Mouse (Mus musculus): ENCODE measurements around the gene Ranbp1.
"Not testable (repeated sequence)": the region's sequence is repeated elsewhere in the genome, so short reads cannot be mapped to it uniquely, and the experiment has no call there.

Ranbp1 gene

DNA sequence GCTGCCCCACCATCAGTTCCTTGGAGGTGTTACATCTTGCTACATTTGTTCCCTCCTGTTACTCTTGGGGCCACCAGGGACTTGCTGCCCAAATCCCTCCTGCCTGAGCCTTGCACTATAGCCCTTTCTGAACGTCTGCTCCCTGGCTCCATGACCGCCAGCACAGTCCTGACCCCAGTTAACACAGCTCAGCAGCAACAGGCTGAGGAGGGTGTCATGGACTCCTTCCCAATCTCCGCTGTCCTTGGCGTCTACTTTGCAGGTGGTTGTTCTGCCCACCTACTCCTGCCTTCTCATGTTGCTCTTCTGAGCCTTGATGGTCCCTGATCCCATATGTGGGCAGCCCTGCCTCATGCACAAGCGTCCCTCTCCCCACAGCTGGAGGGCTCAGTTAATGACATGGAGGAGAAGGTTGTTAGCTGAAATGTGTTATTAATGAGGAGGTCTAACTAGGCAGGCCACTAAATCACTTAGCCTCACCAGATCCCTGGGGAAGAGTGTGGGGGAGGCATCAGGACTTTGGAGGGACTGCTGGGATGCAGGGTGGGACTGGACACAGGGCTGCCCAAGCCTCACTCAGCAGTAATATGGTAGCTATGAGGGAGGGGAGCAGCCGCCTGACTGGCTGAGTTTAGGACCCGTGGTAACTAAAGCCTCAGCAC is 45.0 kb downstream of the Ranbp1 start:
- no peak for DNase-seq (ENCODE audit: low spot score in 2 of 2)

DNA sequence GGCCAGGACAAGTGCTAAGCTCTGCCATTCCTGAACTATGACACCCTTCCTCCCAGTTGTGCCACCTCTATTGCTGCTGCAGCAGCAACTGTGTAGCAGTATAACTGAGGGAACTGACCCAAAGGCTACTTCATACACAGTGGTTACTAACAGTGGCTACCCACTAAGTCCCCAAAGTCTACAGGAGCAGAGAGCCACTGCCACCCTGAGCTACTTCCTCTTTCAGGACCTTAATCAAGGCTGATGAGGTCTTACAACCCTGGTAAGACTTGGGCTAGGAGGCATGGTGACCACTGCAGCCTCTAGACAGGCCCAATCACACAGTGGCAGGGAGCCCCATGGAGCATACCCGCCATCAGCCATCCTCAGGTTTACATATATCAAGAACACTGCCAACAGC is 46.5 kb downstream of the Ranbp1 start:
- no peak for DNase-seq (ENCODE audit: low spot score in 2 of 2)

DNA sequence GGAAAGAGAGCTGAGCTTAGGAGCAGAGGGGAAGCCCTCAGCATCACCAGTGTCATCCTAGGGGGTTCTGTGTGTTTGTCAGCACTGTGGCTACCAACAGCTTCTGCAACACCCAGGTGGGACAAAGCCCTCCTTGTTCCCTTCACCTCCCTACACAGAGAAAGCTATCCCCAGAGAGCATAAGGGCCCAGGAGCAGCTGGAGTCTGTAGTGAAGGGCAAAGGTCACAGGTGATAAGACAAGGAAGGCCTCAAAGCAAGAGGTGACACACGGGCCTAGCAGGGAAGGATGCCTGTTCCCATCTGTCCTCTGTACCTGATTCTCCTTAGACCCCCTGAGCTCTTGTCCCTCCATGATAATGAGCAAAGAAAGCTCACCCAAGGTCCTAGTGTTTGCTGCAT is 46.9 kb downstream of the Ranbp1 start:
- no peak for DNase-seq (ENCODE audit: low spot score in 2 of 2)

DNA sequence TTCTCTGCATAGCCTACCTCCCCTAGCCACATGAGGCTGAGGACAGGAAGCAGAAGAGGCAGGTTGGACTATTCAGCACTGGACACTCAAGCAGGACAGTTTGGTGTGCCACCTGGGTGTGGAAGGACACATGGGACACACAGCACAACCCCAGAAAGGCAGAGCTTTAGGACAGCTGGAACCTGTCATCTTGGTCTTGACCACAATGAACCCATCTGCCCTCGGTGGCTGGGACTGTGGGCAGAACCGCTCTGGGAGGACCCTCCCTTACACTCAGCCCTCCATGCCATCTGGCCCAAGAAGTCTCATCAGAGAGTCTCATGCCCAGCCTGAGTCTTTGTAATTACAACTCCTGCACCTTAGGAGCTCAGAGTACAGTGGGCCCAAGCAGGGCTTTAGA is 48.5 kb downstream of the Ranbp1 start:
- no peak for DNase-seq (ENCODE audit: low spot score in 2 of 2)

DNA sequence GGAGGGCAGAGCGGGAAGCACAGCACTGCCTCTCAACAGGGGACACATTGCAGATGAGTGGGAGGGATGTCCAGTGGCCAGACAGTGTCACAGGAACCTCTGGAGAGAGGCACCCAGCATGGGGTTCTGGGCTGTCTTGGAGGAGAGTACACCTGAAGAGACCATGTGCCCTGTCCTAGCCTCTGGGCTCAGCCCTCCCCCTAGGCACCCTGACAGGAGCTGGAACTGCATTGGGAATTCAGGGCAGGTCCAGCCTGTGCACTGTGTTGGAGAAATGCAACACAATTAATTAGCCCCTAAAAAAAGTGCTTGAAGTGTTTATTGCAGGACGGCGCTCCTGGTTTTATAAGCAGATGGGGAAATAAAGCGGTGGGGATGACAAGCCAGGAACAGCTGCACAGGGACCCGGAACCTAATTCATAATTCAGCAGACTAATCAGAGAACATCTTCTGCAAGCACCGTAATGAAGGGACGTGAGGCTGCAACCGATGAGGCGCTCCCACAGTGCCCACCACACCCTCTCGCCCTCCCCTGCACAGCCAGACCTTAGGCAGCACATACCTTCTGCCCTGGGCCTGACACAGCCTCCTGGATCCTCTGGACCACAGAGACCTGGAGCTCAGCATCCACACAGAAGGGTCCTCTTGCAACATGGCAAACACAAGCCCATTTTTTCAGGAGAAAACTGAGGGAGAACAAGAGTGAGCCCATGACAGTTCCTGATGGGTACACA is 50.0 kb downstream of the Ranbp1 start:
- no peak for DNase-seq (ENCODE audit: low spot score in 2 of 2)

DNA sequence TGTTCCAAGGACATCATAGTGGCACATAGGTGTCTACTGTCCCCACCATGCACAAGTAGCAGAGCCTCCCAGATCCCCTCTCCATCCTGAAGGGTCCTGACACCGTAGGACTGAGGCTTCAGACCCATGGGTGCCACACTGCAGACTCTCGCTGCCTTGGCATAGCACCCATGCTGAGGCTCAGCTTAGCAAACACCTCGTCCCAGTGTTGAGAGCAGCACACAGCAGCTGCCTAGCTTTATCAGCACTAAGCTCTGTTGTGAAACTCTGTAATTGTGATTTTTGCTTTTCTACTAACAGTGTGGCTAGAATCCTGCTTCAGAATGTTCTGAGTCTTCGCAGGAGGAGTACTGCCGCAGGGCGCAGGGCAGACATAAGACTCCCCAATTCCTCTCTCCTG is 50.7 kb downstream of the Ranbp1 start:
- no peak for DNase-seq (ENCODE audit: low spot score in 2 of 2)

DNA sequence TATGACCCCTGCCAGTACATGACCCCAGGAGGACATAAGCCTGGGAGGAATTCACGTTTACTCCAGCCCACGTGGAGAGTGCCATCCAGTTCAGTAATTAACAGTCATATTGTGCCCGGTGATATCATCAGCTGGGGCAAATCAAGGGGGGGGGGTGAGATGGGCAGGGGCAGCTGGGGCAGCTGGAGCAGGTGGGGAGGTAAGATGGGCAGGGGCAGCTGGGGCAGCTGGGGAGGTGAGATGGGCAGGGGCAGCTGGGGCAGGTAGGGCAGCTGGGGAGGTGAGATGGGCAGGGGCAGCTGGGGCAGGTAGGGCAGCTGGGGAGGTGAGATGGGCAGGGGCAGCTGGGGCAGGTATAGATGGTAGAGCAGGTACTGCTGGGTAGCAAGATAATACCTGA is 53.0 kb downstream of the Ranbp1 start:
- DNase-seq (ENCODE audit: low spot score in 2 of 2), result not testable (repeated sequence)

DNA sequence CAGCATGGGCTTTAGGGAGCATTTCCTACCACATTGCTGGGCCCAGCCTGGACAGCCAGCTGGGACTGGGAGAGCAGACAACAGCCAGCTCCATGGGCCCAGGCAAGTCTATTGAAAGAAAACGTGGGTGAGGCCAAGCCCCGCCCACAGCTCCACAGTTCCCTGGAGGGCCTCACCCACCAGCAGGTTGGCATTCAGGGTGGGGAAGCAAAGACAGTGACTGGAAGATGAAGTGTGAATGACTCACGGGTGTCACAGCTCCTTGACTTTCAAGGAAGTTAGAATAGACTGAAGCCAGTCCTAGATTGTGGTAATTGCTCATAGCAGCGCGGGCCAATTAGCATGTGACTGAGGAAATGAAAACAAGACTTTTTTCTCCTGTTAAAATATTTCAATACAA is 53.5 kb downstream of the Ranbp1 start:
- DNase-seq (ENCODE audit: low spot score in 2 of 2), result peak; percentile 85 to 91

DNA sequence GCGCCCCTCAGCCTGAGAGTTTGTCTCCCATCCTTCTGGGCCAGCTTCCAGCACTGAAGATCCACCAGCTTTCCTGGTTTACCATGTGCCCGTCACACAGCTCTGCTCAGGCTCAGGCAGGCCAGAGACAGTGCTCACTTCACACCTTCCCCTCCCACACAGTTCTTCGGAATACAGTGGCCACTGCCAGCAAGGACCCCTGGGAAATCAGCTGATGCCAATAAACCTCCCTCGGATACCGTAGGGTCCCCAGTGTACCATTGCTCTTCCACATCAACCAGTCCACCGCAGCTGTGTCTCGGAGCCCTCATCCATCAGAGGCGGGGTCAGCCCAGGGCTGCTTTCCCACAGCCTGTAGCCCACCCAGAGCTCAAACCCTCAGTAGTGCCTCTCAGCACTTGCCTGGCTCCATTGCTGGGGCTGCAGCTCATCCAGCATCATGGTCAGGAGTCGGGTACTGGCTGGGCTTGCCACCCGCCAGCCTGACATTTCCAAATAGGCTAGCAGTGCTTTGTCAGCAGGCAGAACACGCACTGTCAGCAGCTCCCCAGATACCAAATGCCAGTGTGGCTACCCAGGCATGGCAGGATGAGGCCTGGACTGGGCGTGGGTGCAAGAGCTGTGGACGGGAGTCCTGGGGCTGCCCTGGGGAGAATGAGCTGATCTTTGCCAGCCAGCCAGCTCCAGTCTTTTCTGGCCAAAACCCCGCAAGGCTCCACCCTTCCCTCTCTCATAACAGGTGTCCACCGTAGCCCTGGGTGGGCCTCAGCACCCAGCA is 54.1 kb downstream of the Ranbp1 start:
- DNase-seq (ENCODE audit: low spot score in 2 of 2), result no peak

DNA sequence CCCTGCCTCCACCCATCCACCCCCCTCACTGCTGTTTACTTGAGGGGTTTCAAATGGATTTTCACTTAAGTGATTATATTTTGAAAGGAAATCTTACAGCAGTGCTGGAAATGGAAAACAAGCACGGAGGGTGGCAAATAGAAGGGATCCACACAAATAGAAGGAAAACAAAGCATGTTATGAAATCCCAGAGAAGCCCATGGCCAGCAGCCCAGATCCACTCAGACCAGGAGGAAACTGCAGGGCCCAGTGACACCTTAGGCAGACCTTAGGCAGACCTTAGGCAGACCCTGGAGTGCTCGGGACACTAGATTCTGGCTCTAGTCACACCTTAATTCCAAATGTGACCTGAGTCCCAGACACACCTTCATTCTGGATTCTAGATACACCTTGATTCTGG is 57.5 kb downstream of the Ranbp1 start:
- no peak for DNase-seq (ENCODE audit: low spot score in 2 of 2)
